21 mouse cellular contexts compared by ENCODE assay signal in genomic region chr3:31233746-31234312, GRCm38 (mm10).
DNase-seq lines count a peak whose midpoint lies in the region; ATAC-seq and TF ChIP-seq lines count a peak whose summit lies in the region.
"Had no signal": no experiment of that assay in that cellular context is flagged by ENCODE, and none has a peak within 500 bp of the region (broad histone marks: within the 10 kb centered on the region; RNA-seq: fewer than 3 reads in every experiment).

No protein-coding gene starts in this region.

- no peak overlapping the region for H3K4me3 ChIP-seq in kidney, embryonic 16.5 days (ENCODE audit: low read length)
- no peak overlapping the region for H3K4me3 ChIP-seq in lung, postnatal 0 days (ENCODE audit: low read depth, low read length)
- H3K4me3 ChIP-seq in embryonic facial prominence, embryonic 14.5 days (ENCODE audit: low read depth, low read length), result no peak overlapping the region
- H3K4me3 ChIP-seq in left cerebral cortex, adult 2 months, result no peak overlapping the region
- H3K4me3 ChIP-seq: hindbrain, embryonic 10.5 days; layer of hippocampus, adult 2 months; myocyte had no signal

- TF ChIP-seq EP300 in lung, postnatal 0 days (IDR thresholded peaks at IDR 0.05), result no peak

- no peak overlapping the region for H3K9ac ChIP-seq in kidney, embryonic 16.5 days (replicated peaks; ENCODE audit: low read length)
- H3K9ac ChIP-seq in lung, postnatal 0 days (replicated peaks; ENCODE audit: low read depth), result no peak overlapping the region
- no peak overlapping the region for H3K9ac ChIP-seq in embryonic facial prominence, embryonic 14.5 days (ENCODE audit: low read depth, low read length)
- H3K9ac ChIP-seq: liver, postnatal 0 days had no signal

- no peaks in the 10 kb centered on the region for H3K36me3 ChIP-seq in kidney, embryonic 16.5 days (ENCODE audit: insufficient read depth, low read length)
- H3K36me3 ChIP-seq in lung, postnatal 0 days (ENCODE audit: insufficient read depth, low read length), result no peaks in the 10 kb centered on the region
- no peaks in the 10 kb centered on the region for H3K36me3 ChIP-seq in embryonic facial prominence, embryonic 14.5 days (ENCODE audit: control insufficient read depth, insufficient read depth, low read length)
- H3K36me3 ChIP-seq: hindbrain, embryonic 10.5 days had no signal

- DNase-seq in kidney, adult 18-20 months, result no peak
- no peak for DNase-seq in lung, postnatal 0 days (ENCODE audit: low spot score)
- no peak for DNase-seq in lung, adult 18-20 months
- peak; percentile 47 for DNase-seq in embryo, embryonic 10.5 days (ENCODE audit: low spot score)
- DNase-seq in embryonic facial prominence, embryonic 14.5 days (ENCODE audit: low spot score), result peak; percentile 71
- no peak for DNase-seq in frontal cortex, postnatal 25 days (ENCODE audit: low spot score in 2 of 2)
- no peak for DNase-seq in left cerebral cortex, adult 2 months (ENCODE audit: extremely low spot score in 1 of 2, low spot score in 2 of 2)
- DNase-seq: cerebellum, adult 11-12 months; cerebellum, postnatal 25 days; gastrocnemius, postnatal 36 days; kidney, adult 11 months; layer of hippocampus, postnatal 36 days; liver, postnatal 0 days; midbrain, embryonic 14.5 days had no signal

- peaks cover 30% of the 10 kb centered on the region for H3K4me1 ChIP-seq in kidney, embryonic 16.5 days (ENCODE audit: insufficient read depth, low read length)
- no peaks in the 10 kb centered on the region for H3K4me1 ChIP-seq in lung, postnatal 0 days (ENCODE audit: insufficient read depth, low read depth, low read length)
- peaks cover 14% of the 10 kb centered on the region; the same call in 1 of the 2 replicates for H3K4me1 ChIP-seq in embryonic facial prominence, embryonic 14.5 days (ENCODE audit: control insufficient read depth, insufficient read depth, low read length)

- no peaks in the 10 kb centered on the region for H3K9me3 ChIP-seq in kidney, embryonic 16.5 days (ENCODE audit: low read length)
- H3K9me3 ChIP-seq in lung, postnatal 0 days (ENCODE audit: low read length), result no peaks in the 10 kb centered on the region
- H3K9me3 ChIP-seq in embryonic facial prominence, embryonic 14.5 days (ENCODE audit: control insufficient read depth, low read length), result no peaks in the 10 kb centered on the region
- H3K9me3 ChIP-seq: hindbrain, embryonic 10.5 days had no signal

- intact Hi-C loops in left cerebral cortex, adult 2 months (cut with DNase I), result no loop called here

- peak overlapping the region; percentile 79 for H3K27ac ChIP-seq in kidney, embryonic 16.5 days (ENCODE audit: low read length)
- H3K27ac ChIP-seq in lung, postnatal 0 days (ENCODE audit: low read length), result no peak overlapping the region
- H3K27ac ChIP-seq in embryonic facial prominence, embryonic 14.5 days (replicated peaks; ENCODE audit: low read depth, low read length), result no peak overlapping the region
- H3K27ac ChIP-seq in left cerebral cortex, adult 2 months, result no peak overlapping the region
- H3K27ac ChIP-seq: hindbrain, embryonic 10.5 days; hindbrain, postnatal 0 days; layer of hippocampus, adult 2 months had no signal

- H3K27me3 ChIP-seq in kidney, embryonic 16.5 days (ENCODE audit: insufficient read depth, low read length), result no peaks in the 10 kb centered on the region
- no peaks in the 10 kb centered on the region for H3K27me3 ChIP-seq in lung, postnatal 0 days (replicated peaks; ENCODE audit: insufficient read depth, low read length)
- H3K27me3 ChIP-seq in embryonic facial prominence, embryonic 14.5 days (replicated peaks; ENCODE audit: control insufficient read depth, insufficient read depth, low read length), result no peaks in the 10 kb centered on the region
- H3K27me3 ChIP-seq: CH12.LX had no signal

- ATAC-seq in kidney, embryonic 16.5 days (ENCODE audit: low FRiP score, low TSS enrichment), result peak; percentile 80
- ATAC-seq in lung, postnatal 0 days, result peak; percentile 16; the same call in 1 of the 2 replicates
- ATAC-seq in embryonic facial prominence, embryonic 14.5 days (ENCODE audit: low read depth), result peak; percentile 69; the same call in 1 of the 2 replicates
- ATAC-seq: forebrain, embryonic 14.5 days; hindbrain, postnatal 0 days; liver, postnatal 0 days had no signal

- H3K4me2 ChIP-seq in kidney, embryonic 16.5 days (replicated peaks; ENCODE audit: low read depth, low read length), result no peak overlapping the region
- H3K4me2 ChIP-seq in lung, postnatal 0 days (replicated peaks; ENCODE audit: low read depth, low read length), result no peak overlapping the region
- H3K4me2 ChIP-seq in embryonic facial prominence, embryonic 14.5 days (ENCODE audit: low read depth, low read length), result no peak overlapping the region

- 34% methylated on average over 2 of the region's 2 CpGs for WGBS in kidney, embryonic 16.5 days
- 47% methylated on average over 2 of the region's 2 CpGs for WGBS in lung, postnatal 0 days
- WGBS in embryonic facial prominence, embryonic 14.5 days, result 77% methylated on average over 2 of the region's 2 CpGs

- no peak for TF ChIP-seq CTCF in lung, postnatal 0 days (IDR thresholded peaks at IDR 0.05)
- TF ChIP-seq CTCF in left cerebral cortex, adult 2 months (IDR thresholded peaks at IDR 0.05), result no peak

Comparison
In these comparisons a context has a peak if more than half of its experiments do, and no peak if none do; other contexts are left out.
1. ATAC-seq: peak in every context shown above with its lines; median percentile 80 in kidney, embryonic 16.5 days; 69 in embryonic facial prominence, embryonic 14.5 days; 16 in lung, postnatal 0 days.
2. DNase-seq: peak in embryo, embryonic 10.5 days (single experiment) and embryonic facial prominence, embryonic 14.5 days (single experiment); none in kidney, adult 18-20 months (single experiment), lung, postnatal 0 days (single experiment), lung, adult 18-20 months (0 of 2), frontal cortex, postnatal 25 days (0 of 2) and left cerebral cortex, adult 2 months (0 of 2).